Mouse (Mus musculus): Measurements from ENCODE around the gene Dcaf5.

DNA sequence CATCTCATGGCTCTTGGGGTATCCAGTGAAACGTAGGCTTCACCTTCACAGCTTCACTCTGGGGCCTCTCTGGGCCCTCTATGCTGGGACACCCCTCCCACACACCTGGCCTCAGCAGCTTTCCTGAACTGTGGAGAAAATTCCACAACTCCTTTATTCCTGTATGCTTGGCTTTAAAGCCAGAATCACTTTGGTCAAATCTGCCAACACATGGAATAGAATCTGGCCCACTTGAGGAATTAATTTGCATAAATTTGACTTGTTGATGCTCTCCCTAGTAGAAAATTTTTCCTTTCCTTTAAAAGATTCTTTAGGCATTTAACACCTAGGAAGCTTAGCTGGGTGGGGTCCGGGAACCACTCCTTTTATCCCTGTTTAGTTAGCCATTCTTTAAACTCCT is 21.3 kb downstream of the Dcaf5 start:
- TF ChIP-seq CTCF (IDR thresholded peaks at IDR 0.05) (no peak), POLR2A (IDR thresholded peaks at IDR 0.05; ENCODE audit: insufficient read depth, low read depth, low read length) (no peak)
